Mouse (Mus musculus) CH12.LX (cell line): ENCODE results near the gene Tnnc2.

ENCODE experiments used
- KAT2A ChIP-seq: IDR thresholded peaks from 2 replicates; pipeline ENCODE4 v1.6.1; 2012; ENCODE audit warnings: low read length, improper control_type of control experiment, inconsistent platforms; ENCODE audit not compliant: insufficient replicate concordance
- POLR2A ChIP-seq: IDR thresholded peaks from 2 replicates; pipeline ENCODE4 v1.6.1; 2011; ENCODE audit warnings: low read depth, mild to moderate bottlenecking, improper control_type of control experiment, low read length

DNA sequence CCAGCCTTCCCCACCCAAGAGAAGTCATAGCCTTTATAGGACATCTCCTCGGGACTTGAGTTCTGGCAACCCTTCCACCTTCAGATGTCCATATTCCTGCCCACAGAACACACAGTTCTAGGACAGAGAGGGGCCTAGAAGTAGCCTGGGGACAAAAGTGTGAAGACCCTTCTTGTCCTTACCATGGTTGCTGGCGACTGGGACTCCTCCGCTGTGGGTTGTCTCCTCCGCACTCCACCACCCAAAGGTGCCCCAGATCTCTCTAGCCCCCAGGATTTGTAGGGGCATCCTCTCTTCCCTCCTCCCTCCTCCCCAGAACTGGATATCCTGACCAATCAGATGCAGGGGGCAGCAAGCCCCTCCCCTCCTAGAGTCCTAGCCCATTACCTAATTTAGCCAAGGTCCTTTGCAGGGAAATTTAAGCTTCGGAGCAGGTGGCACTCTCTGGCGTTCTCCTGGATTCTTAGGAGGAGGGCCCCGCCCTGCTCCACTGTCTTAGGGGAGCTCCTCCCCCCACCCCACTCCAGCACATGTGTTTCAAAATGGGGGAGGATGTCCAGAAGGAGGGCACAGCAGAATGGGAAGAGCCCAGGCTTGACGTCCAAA lies at the start of gene Tnnc2:
- TF ChIP-seq POLR2A (no peak), KAT2A (no peak)
